ENCODE assay signal across 8 mouse cellular contexts in genomic region chr16:4886690-4887020, GRCm38 (mm10). TPM values are rescaled to one million over a fixed set of nuclear protein-coding genes. Genes with fewer than 3 reads are reported as not detected.
DNase-seq lines count a peak whose midpoint lies in the region; ATAC-seq and TF ChIP-seq lines count a peak whose summit lies in the region.

No protein-coding gene starts in this region.

- H3K4me2 ChIP-seq in lung, embryonic 14.5 days = peak overlapping the region; percentile 94
- peak overlapping the region; percentile 75 for H3K4me2 ChIP-seq in embryonic facial prominence, embryonic 15.5 days (replicated peaks)
- peak overlapping the region; percentile 87 for H3K4me2 ChIP-seq in intestine, embryonic 16.5 days (ENCODE audit: low read depth, low read length)
- H3K4me2 ChIP-seq in neural tube, embryonic 14.5 days (ENCODE audit: low read depth, low read length) = peak overlapping the region; percentile 77

- under 1% methylated on average over 8 of the region's 8 CpGs for WGBS in lung, embryonic 14.5 days
- WGBS in embryonic facial prominence, embryonic 15.5 days = under 1% methylated on average over 8 of the region's 8 CpGs
- 0% methylated on average over 8 of the region's 8 CpGs for WGBS in intestine, embryonic 16.5 days
- 3% methylated on average over 8 of the region's 8 CpGs for WGBS in neural tube, embryonic 14.5 days

- DNase-seq in lung, embryonic 14.5 days = peak; percentile 44
- no peak for DNase-seq in lung, postnatal 10 days
- no peak for DNase-seq in spleen, postnatal 36 days (ENCODE audit: low spot score in 2 of 2)
- DNase-seq in left cerebral cortex, postnatal 4 days = no peak
- DNase-seq in left cerebral cortex, postnatal 14 days (ENCODE audit: low spot score in 2 of 2) = no peak

- H3K9ac ChIP-seq in lung, embryonic 14.5 days = peak overlapping the region; percentile 88
- peak overlapping the region; percentile 93 for H3K9ac ChIP-seq in embryonic facial prominence, embryonic 15.5 days
- H3K9ac ChIP-seq in intestine, embryonic 16.5 days (ENCODE audit: low read depth, low read length) = peak overlapping the region; percentile 95
- peak overlapping the region; percentile 80 for H3K9ac ChIP-seq in neural tube, embryonic 14.5 days (replicated peaks; ENCODE audit: low read depth, low read length)

- intact Hi-C loops in left cerebral cortex, postnatal 4 days (cut with DNase I) = no loop called here
- intact Hi-C loops in left cerebral cortex, postnatal 14 days (cut with DNase I) = no loop called here

- 0 out of 2 replicates have a peak, but pooled peaks cover 7% of the 10 kb centered on the region for H3K36me3 ChIP-seq in lung, embryonic 14.5 days (ENCODE audit: insufficient read depth)
- peaks cover 8% of the 10 kb centered on the region; the same call in 1 of the 2 replicates for H3K36me3 ChIP-seq in embryonic facial prominence, embryonic 15.5 days
- H3K36me3 ChIP-seq in intestine, embryonic 16.5 days (ENCODE audit: control insufficient read depth, insufficient read depth, low read length) = no peaks in the 10 kb centered on the region
- H3K36me3 ChIP-seq in neural tube, embryonic 14.5 days (ENCODE audit: control insufficient read depth, insufficient read depth, low read length) = no peaks in the 10 kb centered on the region

- no peak for TF ChIP-seq CTCF in lung, embryonic 14.5 days (IDR thresholded peaks at IDR 0.05; ENCODE audit: low read depth)

- H3K4me1 ChIP-seq in lung, embryonic 14.5 days (ENCODE audit: insufficient read depth) = peaks cover 18% of the 10 kb centered on the region
- H3K4me1 ChIP-seq in embryonic facial prominence, embryonic 15.5 days = peaks cover 30% of the 10 kb centered on the region
- H3K4me1 ChIP-seq in intestine, embryonic 16.5 days (ENCODE audit: control insufficient read depth, insufficient read depth, low read length) = peaks cover 24% of the 10 kb centered on the region
- peaks cover 29% of the 10 kb centered on the region for H3K4me1 ChIP-seq in neural tube, embryonic 14.5 days (ENCODE audit: control insufficient read depth, insufficient read depth, low read length)

- peak overlapping the region; percentile 86 for H3K4me3 ChIP-seq in lung, embryonic 14.5 days (ENCODE audit: low read depth, low read length)
- peak overlapping the region; percentile 88 for H3K4me3 ChIP-seq in embryonic facial prominence, embryonic 15.5 days (replicated peaks)
- H3K4me3 ChIP-seq in intestine, embryonic 16.5 days (ENCODE audit: low read length) = peak overlapping the region; percentile 84
- peak overlapping the region; percentile 96 for H3K4me3 ChIP-seq in neural tube, embryonic 14.5 days (ENCODE audit: low read depth, low read length)

- H3K27me3 ChIP-seq in lung, embryonic 14.5 days (ENCODE audit: insufficient read depth, low read length) = no peaks in the 10 kb centered on the region
- H3K27me3 ChIP-seq in embryonic facial prominence, embryonic 15.5 days = no peaks in the 10 kb centered on the region
- H3K27me3 ChIP-seq in intestine, embryonic 16.5 days (replicated peaks; ENCODE audit: control insufficient read depth, insufficient read depth, low read length) = no peaks in the 10 kb centered on the region
- no peaks in the 10 kb centered on the region for H3K27me3 ChIP-seq in neural tube, embryonic 14.5 days (ENCODE audit: control insufficient read depth, insufficient read depth, low read length)

- ATAC-seq in lung, embryonic 14.5 days (ENCODE audit: insufficient read depth) = no peak
- ATAC-seq in embryonic facial prominence, embryonic 15.5 days (ENCODE audit: insufficient number of reproducible peaks, low FRiP score, low TSS enrichment, low read depth) = no peak
- no peak; the same call in none of the 2 replicates for ATAC-seq in intestine, embryonic 16.5 days
- ATAC-seq in neural tube, embryonic 14.5 days (ENCODE audit: low read depth) = no peak

- H3K27ac ChIP-seq in lung, embryonic 14.5 days (ENCODE audit: low read depth) = peak overlapping the region; percentile 89
- H3K27ac ChIP-seq in embryonic facial prominence, embryonic 15.5 days (replicated peaks) = peak overlapping the region; percentile 90
- H3K27ac ChIP-seq in intestine, embryonic 16.5 days (ENCODE audit: low read length) = peak overlapping the region; percentile 91
- peak overlapping the region; percentile 55 for H3K27ac ChIP-seq in neural tube, embryonic 14.5 days (ENCODE audit: low read depth, low read length)

- no peaks in the 10 kb centered on the region for H3K9me3 ChIP-seq in lung, embryonic 14.5 days (ENCODE audit: low read depth, low read length)
- H3K9me3 ChIP-seq in embryonic facial prominence, embryonic 15.5 days (replicated peaks) = no peaks in the 10 kb centered on the region
- no peaks in the 10 kb centered on the region for H3K9me3 ChIP-seq in intestine, embryonic 16.5 days (ENCODE audit: control insufficient read depth, low read length)
- H3K9me3 ChIP-seq in neural tube, embryonic 14.5 days (ENCODE audit: control insufficient read depth, low read length) = no peaks in the 10 kb centered on the region

RNA-seq across cellular contexts. Expression of gene Mgrn1, which starts 0.6 kb away (rescaled TPM):
- 88.0 and 88.8 TPM in 2 replicates for polyA plus RNA-seq in lung, embryonic 14.5 days (2014; fragmentation: Nextera tagmentation; extraction: Ambion mirVana)
- 84.1 and 87.0 TPM in 2 replicates for polyA plus RNA-seq in embryonic facial prominence, embryonic 15.5 days (2015; fragmentation: Nextera tagmentation; extraction: Ambion mirVana)
- polyA plus RNA-seq in intestine, embryonic 16.5 days (2015; fragmentation: Nextera tagmentation; extraction: Ambion mirVana) = 82.7 and 84.6 TPM in 2 replicates
- polyA plus RNA-seq in neural tube, embryonic 14.5 days (2014; fragmentation: Nextera tagmentation; extraction: Ambion mirVana) = 125 and 128 TPM in 2 replicates
- 100 to 1,000 TPM; 152 to 163 TPM for total RNA-seq in left cerebral cortex, postnatal 4 days (2021)
- 100 to 1,000 TPM; 198 to 203 TPM for total RNA-seq in left cerebral cortex, postnatal 14 days (2021)

RNA-seq across cellular contexts. Expression of gene Ubald1, which starts 6.5 kb away (rescaled TPM):
- polyA plus RNA-seq in lung, embryonic 14.5 days (2014; fragmentation: Nextera tagmentation; extraction: Ambion mirVana) = 38.7 and 39.3 TPM in 2 replicates
- polyA plus RNA-seq in embryonic facial prominence, embryonic 15.5 days (2015; fragmentation: Nextera tagmentation; extraction: Ambion mirVana) = 43.8 and 51.3 TPM in 2 replicates
- 33.7 and 35.5 TPM in 2 replicates for polyA plus RNA-seq in intestine, embryonic 16.5 days (2015; fragmentation: Nextera tagmentation; extraction: Ambion mirVana)
- polyA plus RNA-seq in neural tube, embryonic 14.5 days (2014; fragmentation: Nextera tagmentation; extraction: Ambion mirVana) = 63.6 and 65.0 TPM in 2 replicates
- 10 to 100 TPM; 58.5 to 59.1 TPM for total RNA-seq in left cerebral cortex, postnatal 4 days (2021)
- total RNA-seq in left cerebral cortex, postnatal 14 days (2021) = 10 to 100 TPM; 81.6 to 86.7 TPM

RNA-seq across cellular contexts. Expression of gene 4930562C15Rik, which starts 51.4 kb away (rescaled TPM):
- polyA plus RNA-seq in lung, embryonic 14.5 days (2014; fragmentation: Nextera tagmentation; extraction: Ambion mirVana) = 1.0 and 1.1 TPM in 2 replicates
- polyA plus RNA-seq in embryonic facial prominence, embryonic 15.5 days (2015; fragmentation: Nextera tagmentation; extraction: Ambion mirVana) = 0.32 and 0.63 TPM in 2 replicates
- polyA plus RNA-seq in intestine, embryonic 16.5 days (2015; fragmentation: Nextera tagmentation; extraction: Ambion mirVana) = 0.09 and 0.22 TPM in 2 replicates
- 0.85 and 0.86 TPM in 2 replicates for polyA plus RNA-seq in neural tube, embryonic 14.5 days (2014; fragmentation: Nextera tagmentation; extraction: Ambion mirVana)
- not detected for total RNA-seq in left cerebral cortex, postnatal 4 days (2021)
- total RNA-seq in left cerebral cortex, postnatal 14 days (2021) = not detected

RNA-seq across cellular contexts. Expression of gene Nudt16l1, which starts 51.9 kb away (rescaled TPM):
- polyA plus RNA-seq in lung, embryonic 14.5 days (2014; fragmentation: Nextera tagmentation; extraction: Ambion mirVana) = 145 and 154 TPM in 2 replicates
- 156 and 161 TPM in 2 replicates for polyA plus RNA-seq in embryonic facial prominence, embryonic 15.5 days (2015; fragmentation: Nextera tagmentation; extraction: Ambion mirVana)
- polyA plus RNA-seq in intestine, embryonic 16.5 days (2015; fragmentation: Nextera tagmentation; extraction: Ambion mirVana) = 144 TPM in 2 replicates
- polyA plus RNA-seq in neural tube, embryonic 14.5 days (2014; fragmentation: Nextera tagmentation; extraction: Ambion mirVana) = 135 and 140 TPM in 2 replicates
- total RNA-seq in left cerebral cortex, postnatal 4 days (2021) = 10 to 100 TPM; 65.9 to 68.9 TPM
- 10 to 100 TPM; 66.7 to 70.3 TPM for total RNA-seq in left cerebral cortex, postnatal 14 days (2021)
